Mouse (Mus musculus) midbrain, embryonic 12.5 days (tissue): ENCODE results near the gene Iffo1. TPM values are rescaled to one million over a fixed set of nuclear protein-coding genes. Genes with fewer than 3 reads are reported as not detected.
A peak's percentile ranks its signal among the peaks of the same experiment; 100 is the strongest.

Experiments
- ATAC-seq: fragments of 200-750 bp; cut with Nextera tagmentation; 2 replicates; pipeline ENCODE4 v1.8.0; 2017; ENCODE audit warnings: low read depth, moderate TSS enrichment, moderate library complexity; ENCODE audit not compliant: low FRiP score
- H3K27ac ChIP-seq: fragments of 300-500 bp; sonication (generic); replicated peaks from 2 replicates; pipeline ENCODE4 v1.5.1; 2016; ENCODE audit warnings: mild to moderate bottlenecking
- H3K27me3 ChIP-seq: fragments of 300-500 bp; sonication (generic); 2 replicates; pipeline ENCODE4 v1.6.1; 2016; ENCODE audit warnings: mild to moderate bottlenecking
- H3K36me3 ChIP-seq: fragments of 300-500 bp; sonication (generic); 2 replicates; pipeline ENCODE4 v1.6.1; 2016
- H3K4me1 ChIP-seq: fragments of 300-500 bp; sonication (generic); 2 replicates; pipeline ENCODE4 v1.6.1; 2016
- H3K4me2 ChIP-seq: fragments of 300-500 bp; sonication (generic); replicated peaks from 2 replicates; pipeline ENCODE4 v1.6.1; 2016; ENCODE audit warnings: mild to moderate bottlenecking, moderate library complexity
- H3K4me3 ChIP-seq: fragments of 300-500 bp; sonication (generic); 2 replicates; pipeline ENCODE4 v1.5.1; 2016; ENCODE audit warnings: mild to moderate bottlenecking
- H3K9ac ChIP-seq: fragments of 300-500 bp; sonication (generic); replicated peaks from 2 replicates; pipeline ENCODE4 v1.6.1; 2016; ENCODE audit warnings: mild to moderate bottlenecking, moderate library complexity
- H3K9me3 ChIP-seq: fragments of 300-500 bp; sonication (generic); 2 replicates; pipeline ENCODE4 v1.6.1; 2016; ENCODE audit warnings: mild to moderate bottlenecking
- WGBS: fragments of 180-500 bp; shearing (Covaris S2); methylation state at CpG from one replicate; pipeline ENCODE4 v1.1.7; 2016; 5-methylcytosine and 5-hydroxymethylcytosine counted together
- polyA plus RNA-seq: library from polyadenylated mRNA; unstranded; fragments of >200 nt; fragmentation: Nextera tagmentation; extraction: Ambion mirVana; gene quantifications from 2 replicates; pipeline ENCODE4 v1.2.1, GENCODE M21; 2016

Iffo1 gene
- polyA plus RNA-seq, 1 experiment from 2014 or later = 18.7 TPM

DNA sequence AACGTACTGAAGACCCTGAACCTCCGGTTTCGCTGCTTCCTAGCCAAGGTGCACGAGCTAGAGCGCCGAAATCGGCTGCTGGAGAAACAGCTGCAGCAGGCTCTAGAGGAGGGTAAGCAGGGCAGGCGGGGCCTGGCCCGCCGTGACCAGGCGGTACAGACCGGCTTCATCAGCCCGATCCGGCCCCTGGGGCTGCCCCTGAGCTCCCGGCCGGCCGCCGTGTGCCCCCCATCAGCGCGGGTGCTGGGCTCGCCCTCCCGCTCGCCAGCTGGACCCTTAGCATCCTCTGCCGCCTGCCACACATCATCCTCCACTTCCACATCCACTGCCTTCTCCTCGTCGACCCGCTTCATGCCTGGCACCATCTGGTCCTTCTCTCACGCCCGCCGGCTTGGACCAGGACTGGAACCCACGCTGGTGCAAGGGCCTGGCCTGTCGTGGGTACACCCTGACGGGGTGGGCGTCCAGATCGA is 474 bp downstream of the Iffo1 start:
- H3K27me3 ChIP-seq = no peaks in the 10 kb centered on the region
- peak overlapping the region; percentile 89 for H3K4me2 ChIP-seq
- peak overlapping the region; percentile 82 for H3K4me3 ChIP-seq
- peaks cover 35% of the 10 kb centered on the region for H3K36me3 ChIP-seq
- peak overlapping the region; percentile 95 for H3K27ac ChIP-seq
- peaks cover 40% of the 10 kb centered on the region for H3K4me1 ChIP-seq
- no peaks in the 10 kb centered on the region for H3K9me3 ChIP-seq
- WGBS = 1% methylated on average over 29 of the region's 35 CpGs
- peak overlapping the region; percentile 91 for H3K9ac ChIP-seq
- peak; percentile 77 for ATAC-seq

DNA sequence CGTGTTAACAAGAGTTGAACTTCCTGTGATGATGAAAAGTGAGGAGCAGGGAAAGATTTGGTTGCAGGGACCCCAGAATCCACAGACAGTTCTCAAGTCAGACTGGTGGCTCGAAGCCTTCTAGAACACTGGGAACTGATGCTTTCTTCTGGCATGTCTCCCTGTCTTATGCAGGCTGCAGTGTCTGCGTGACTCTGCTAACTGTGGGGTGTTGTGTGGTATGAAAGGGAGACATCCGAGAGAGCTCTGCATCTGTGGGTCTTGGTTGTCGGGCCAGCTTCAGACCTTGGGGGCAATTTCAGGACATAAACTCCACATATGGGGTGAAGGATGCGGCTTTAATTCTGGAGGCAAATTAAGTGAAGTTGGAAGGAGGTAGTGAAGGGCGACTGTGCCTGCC is 1.1 kb downstream of the Iffo1 start:
- Histone ChIP-seq H3K4me2 (peak overlapping the region; percentile 89), H3K9me3 (no peaks in the 10 kb centered on the region), H3K4me3 (peak overlapping the region; percentile 82), H3K9ac (peak overlapping the region; percentile 91), H3K36me3 (peaks cover 30% of the 10 kb centered on the region), H3K27me3 (no peaks in the 10 kb centered on the region), H3K27ac (no peak overlapping the region; the same call in 1 of the 2 replicates), H3K4me1 (peaks cover 40% of the 10 kb centered on the region)
- ATAC-seq = no peak
- 53% methylated on average over 7 of the region's 7 CpGs for WGBS

DNA sequence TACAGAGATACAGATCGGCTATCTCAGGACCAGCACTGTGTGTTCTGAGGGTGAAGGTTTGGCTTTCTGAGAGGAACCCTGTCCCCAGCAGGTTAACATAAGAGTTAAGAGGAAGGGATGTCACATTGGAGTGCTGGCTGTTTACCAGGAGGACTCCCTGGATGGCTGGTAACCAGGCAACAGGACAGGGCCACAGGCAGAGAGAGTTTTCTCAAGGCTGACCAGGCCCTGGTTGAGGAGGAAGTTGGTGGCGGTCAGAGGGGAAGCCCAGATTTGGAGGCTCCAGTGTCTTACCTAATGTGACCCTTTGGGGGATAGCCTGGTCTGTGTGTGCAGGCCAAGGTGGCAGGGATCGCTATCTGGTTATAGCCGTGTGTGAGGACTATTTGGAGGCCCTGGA is 1.8 kb downstream of the Iffo1 start:
- H3K36me3 ChIP-seq = peaks cover 30% of the 10 kb centered on the region

DNA sequence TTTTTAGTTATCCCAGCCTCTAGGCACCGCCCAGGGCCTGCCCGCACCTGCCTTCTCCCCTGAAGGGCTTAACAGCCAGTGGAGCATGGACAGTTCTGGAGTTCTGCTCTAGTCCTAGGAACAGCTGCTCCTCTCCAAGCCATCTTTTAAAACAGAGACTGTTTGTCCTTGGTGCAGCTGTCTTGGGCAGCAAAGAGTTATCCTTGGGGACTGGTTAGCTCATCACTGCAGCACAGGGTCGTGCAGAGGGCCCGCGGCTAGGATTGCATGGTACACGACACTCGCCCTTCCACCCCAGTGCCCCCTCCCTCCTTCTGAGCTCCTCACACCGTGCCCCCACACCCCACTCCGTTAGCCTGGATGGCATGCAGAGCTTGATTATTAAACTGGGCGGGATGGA is 2.3 kb downstream of the Iffo1 start:
- Histone ChIP-seq H3K4me1 (peaks cover 40% of the 10 kb centered on the region), H3K27ac (peak overlapping the region; percentile 39; the same call in 1 of the 2 replicates), H3K4me3 (peak overlapping the region; percentile 82), H3K27me3 (no peaks in the 10 kb centered on the region), H3K9me3 (no peaks in the 10 kb centered on the region), H3K4me2 (peak overlapping the region; percentile 89), H3K36me3 (peaks cover 30% of the 10 kb centered on the region), H3K9ac (peak overlapping the region; percentile 91)
- 55% methylated on average over 10 of the region's 10 CpGs for WGBS
- ATAC-seq = no peak

More for the DNA sequence above, 1.8 kb downstream of the Iffo1 start:
- Histone ChIP-seq H3K4me3 (peak overlapping the region; percentile 82; the same call in 1 of the 2 replicates), H3K9me3 (no peaks in the 10 kb centered on the region), H3K27me3 (no peaks in the 10 kb centered on the region), H3K27ac (peak overlapping the region; percentile 39; the same call in 1 of the 2 replicates), H3K4me2 (peak overlapping the region; percentile 89), H3K9ac (peak overlapping the region; percentile 91), H3K4me1 (peaks cover 40% of the 10 kb centered on the region)
- 84% methylated on average over 4 of the region's 4 CpGs for WGBS
- ATAC-seq = no peak

DNA sequence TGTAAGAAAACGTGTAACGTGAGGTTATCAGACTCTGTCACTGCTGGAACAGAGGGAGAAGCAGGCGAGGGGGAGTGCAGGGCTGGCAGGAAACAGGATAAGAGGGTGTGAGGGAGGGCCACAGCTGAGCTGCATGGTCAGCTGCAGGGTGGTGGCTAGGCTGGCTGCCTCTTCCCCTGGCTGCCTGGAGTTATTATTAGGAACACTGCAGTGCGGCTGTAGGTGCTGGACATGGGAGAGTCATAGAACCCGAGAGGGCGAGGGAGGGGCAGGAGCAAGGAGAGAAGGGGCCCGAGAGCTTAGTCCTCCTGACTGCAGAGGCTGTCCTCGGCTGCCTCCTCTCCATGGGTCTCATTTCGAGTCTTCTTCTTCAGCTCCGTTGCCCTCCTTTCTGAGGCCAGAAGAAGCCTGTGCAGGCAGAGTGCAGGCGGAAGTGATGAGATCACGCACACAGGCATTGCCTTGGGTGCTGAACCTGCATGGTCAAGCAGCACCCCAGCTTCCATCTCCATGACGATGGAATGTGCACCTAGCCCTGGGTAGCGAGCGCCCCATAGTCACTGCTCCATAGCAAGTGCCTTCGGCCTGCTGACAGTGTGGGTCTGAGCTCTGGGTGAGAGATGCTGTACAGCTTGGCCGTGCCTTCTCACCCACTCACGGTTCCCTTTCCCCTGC is 3.3 kb downstream of the Iffo1 start:
- Histone ChIP-seq H3K9me3 (no peaks in the 10 kb centered on the region), H3K4me3 (no peak overlapping the region), H3K9ac (peak overlapping the region; percentile 44), H3K36me3 (peaks cover 33% of the 10 kb centered on the region), H3K4me1 (peaks cover 40% of the 10 kb centered on the region), H3K4me2 (0 out of 2 replicates have a peak overlapping the region, but pooled peaks have one; percentile 4), H3K27me3 (no peaks in the 10 kb centered on the region), H3K27ac (0 out of 2 replicates have a peak overlapping the region, but pooled peaks have one; percentile 35)
- no peak for ATAC-seq
- WGBS = 72% methylated on average over 18 of the region's 18 CpGs

DNA sequence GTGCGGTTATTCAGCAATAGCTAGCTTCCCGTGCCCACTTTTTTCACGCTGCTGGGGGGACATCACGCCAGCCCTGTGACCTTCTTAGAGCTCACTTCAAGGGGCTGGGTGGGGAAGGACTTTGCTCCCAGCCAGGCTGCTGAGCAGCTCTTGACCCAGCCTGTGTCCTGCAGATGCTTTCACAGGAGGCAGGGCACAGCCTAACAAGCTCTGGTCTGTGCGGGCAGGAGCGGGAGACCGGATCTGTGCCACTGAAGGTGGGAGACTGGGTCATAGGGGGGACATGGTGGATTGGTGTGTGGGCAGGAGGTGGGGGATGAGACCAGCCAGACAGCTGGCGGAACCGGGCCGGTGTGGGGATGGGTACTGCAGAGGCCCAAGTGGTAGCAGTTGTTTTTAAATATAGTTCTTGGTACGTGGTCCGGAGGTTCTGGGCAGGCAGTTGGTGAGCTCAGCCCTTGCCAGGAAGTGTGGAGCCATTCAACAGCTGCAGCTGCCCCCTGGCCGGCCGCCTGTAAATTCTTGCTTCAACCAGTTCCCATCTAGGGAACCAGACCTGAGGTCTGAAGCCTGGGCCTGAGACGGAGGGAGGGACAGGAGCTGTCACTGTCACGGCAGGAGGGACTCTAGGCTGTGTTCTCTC is 4.0 kb downstream of the Iffo1 start:
- Histone ChIP-seq H3K4me1 (peaks cover 40% of the 10 kb centered on the region), H3K4me3 (no peak overlapping the region), H3K9ac (peak overlapping the region; percentile 44; the same call in 1 of the 2 replicates), H3K27me3 (no peaks in the 10 kb centered on the region), H3K9me3 (no peaks in the 10 kb centered on the region), H3K36me3 (peaks cover 33% of the 10 kb centered on the region), H3K4me2 (no peak overlapping the region), H3K27ac (0 out of 2 replicates have a peak overlapping the region, but pooled peaks have one; percentile 35)
- WGBS = 84% methylated on average over 16 of the region's 16 CpGs
- ATAC-seq = no peak

DNA sequence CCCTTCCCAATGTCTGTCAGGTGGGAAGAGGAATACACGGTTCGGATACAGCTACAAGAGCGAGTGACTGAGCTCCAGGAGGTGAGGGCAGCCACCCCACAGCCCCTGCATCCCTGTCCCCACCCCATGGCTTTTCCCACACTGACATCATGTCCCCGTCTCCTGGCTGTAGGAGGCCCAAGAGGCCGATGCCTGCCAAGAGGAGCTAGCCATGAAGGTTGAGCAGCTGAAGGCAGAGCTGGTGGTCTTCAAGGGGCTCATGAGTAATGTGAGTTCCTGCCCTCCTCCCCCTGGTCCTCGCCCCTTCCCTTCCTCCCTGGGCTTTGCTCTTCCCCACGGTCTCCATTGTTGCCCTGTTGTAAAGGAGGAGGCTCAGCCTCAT is 4.5 kb downstream of the Iffo1 start:
- no peaks in the 10 kb centered on the region for H3K27me3 ChIP-seq
- peaks cover 37% of the 10 kb centered on the region for H3K4me1 ChIP-seq
- no peak overlapping the region for H3K9ac ChIP-seq
- peaks cover 32% of the 10 kb centered on the region for H3K36me3 ChIP-seq
- H3K9me3 ChIP-seq = no peaks in the 10 kb centered on the region
- no peak overlapping the region for H3K4me3 ChIP-seq
- H3K27ac ChIP-seq = no peak overlapping the region
- H3K4me2 ChIP-seq = no peak overlapping the region
- 77% methylated on average over 7 of the region's 7 CpGs for WGBS
- no peak for ATAC-seq

DNA sequence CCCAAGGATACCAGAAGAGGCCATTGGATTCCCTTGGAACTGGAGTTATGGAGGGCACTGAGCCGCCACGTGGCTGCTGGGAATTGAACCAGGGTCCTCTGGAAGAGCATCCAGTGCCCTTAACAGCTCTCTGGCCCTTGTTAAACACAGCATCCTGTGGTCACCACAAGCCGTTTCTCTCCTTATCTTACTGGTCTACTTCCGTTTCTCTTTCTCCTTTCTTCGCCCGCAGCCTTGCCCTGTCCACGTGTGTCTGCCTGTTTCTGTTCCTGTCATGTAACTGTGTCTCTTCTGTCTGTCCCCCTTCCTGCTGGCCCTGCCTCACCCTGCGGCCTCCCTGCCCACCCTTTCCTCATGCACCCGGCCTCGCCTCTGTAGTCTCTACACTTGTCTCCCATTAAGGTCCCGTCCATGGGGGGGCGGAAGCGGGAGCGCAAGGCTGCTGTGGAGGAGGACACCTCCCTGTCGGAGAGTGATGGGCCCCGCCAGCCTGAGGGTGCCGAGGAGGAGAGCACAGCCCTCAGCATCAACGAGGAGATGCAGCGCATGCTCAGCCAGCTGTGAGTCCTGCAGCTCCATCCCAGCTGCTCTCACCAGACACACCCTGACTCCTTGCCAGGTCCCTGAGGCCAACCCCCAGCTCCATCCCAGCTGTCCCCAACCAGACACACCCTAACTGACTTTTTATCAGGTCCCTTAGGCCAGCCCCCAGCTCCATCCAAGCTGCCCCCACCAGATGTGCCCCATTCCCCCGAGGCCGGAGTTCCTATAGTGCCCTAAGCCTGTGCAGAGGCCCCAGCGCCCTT is 7.4 kb downstream of the Iffo1 start:
- no peak overlapping the region for H3K4me2 ChIP-seq
- H3K4me1 ChIP-seq = peaks cover 23% of the 10 kb centered on the region
- peaks cover 39% of the 10 kb centered on the region for H3K36me3 ChIP-seq
- H3K27ac ChIP-seq = no peak overlapping the region
- H3K4me3 ChIP-seq = no peak overlapping the region
- H3K9me3 ChIP-seq = no peaks in the 10 kb centered on the region
- H3K27me3 ChIP-seq = no peaks in the 10 kb centered on the region
- WGBS = 87% methylated on average over 22 of the region's 22 CpGs
- H3K9ac ChIP-seq = no peak overlapping the region
- ATAC-seq = no peak

DNA sequence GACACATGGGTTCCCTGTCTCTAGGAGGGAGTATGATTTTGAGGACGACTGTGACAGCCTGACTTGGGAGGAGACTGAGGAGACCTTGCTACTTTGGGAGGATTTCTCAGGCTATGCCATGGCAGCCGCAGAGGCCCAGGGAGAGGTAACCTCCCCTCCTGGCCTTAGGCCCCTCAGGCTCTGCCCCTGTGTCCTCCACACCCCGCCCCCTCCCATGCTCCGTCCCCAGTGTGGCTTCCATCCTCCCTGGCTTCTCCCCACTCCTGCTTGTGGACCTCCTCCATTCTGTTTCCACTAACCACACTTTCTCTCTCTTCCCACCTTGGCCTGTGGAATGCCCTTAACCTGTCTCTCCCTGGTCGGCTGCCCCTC is 8.0 kb downstream of the Iffo1 start:
- Histone ChIP-seq H3K4me1 (peaks cover 26% of the 10 kb centered on the region), H3K27me3 (no peaks in the 10 kb centered on the region), H3K9me3 (no peaks in the 10 kb centered on the region), H3K4me3 (no peak overlapping the region), H3K27ac (no peak overlapping the region), H3K36me3 (peaks cover 39% of the 10 kb centered on the region), H3K9ac (no peak overlapping the region), H3K4me2 (no peak overlapping the region)
- ATAC-seq = no peak
- 87% methylated on average over 5 of the region's 5 CpGs for WGBS

DNA sequence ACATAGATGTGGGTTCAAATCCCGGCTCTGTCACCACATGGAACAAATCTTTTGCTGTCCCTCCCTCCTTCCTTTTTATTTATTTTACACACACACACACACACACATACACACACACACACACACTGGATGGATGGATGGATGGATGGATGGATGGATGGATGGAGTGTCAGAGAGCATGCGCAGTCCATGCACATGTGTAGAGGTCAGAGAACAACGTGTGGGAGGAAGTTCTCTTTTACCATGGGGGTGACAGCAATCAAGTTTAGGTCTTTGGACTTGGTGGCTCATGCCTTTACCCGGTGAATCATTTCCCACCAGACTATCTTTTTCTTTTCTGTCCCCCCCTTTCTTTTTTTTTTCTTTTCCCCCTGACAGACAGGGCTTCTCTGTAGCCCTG is 8.6 kb downstream of the Iffo1 start:
- no peak overlapping the region; the same call in 1 of the 2 replicates for H3K9ac ChIP-seq
- H3K9me3 ChIP-seq = no peaks in the 10 kb centered on the region
- no peak overlapping the region for H3K4me2 ChIP-seq
- no peaks in the 10 kb centered on the region for H3K27me3 ChIP-seq
- whole genome bisulfite sequencing = 91% methylated on average over 4 of the region's 4 CpGs
- no peak overlapping the region for H3K27ac ChIP-seq
- peaks cover 41% of the 10 kb centered on the region for H3K36me3 ChIP-seq
- ATAC-seq = no peak
- H3K4me3 ChIP-seq = no peak overlapping the region
- peaks cover 20% of the 10 kb centered on the region for H3K4me1 ChIP-seq

DNA sequence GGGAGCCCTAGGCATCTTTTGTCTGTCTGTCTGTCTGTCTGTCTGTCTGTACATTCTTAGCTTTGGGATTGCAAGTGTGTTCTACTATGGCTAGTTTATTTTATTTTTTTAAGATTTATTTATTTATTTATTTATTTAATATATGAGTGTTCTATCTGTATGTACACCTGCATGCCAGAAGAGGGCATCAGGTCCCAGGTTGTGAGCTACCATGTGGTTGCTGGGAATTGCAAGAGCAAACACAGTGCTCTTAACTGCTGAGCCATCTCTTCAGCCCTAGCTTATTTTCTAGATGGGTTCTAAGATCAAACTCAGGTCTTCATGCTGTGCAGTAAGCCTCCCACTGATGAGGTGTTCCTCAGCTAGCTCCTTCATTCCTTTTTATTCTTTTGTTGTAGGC is 9.5 kb downstream of the Iffo1 start:
- Histone ChIP-seq H3K27ac (no peak overlapping the region), H3K36me3 (peaks cover 50% of the 10 kb centered on the region)
- no peak for ATAC-seq

DNA sequence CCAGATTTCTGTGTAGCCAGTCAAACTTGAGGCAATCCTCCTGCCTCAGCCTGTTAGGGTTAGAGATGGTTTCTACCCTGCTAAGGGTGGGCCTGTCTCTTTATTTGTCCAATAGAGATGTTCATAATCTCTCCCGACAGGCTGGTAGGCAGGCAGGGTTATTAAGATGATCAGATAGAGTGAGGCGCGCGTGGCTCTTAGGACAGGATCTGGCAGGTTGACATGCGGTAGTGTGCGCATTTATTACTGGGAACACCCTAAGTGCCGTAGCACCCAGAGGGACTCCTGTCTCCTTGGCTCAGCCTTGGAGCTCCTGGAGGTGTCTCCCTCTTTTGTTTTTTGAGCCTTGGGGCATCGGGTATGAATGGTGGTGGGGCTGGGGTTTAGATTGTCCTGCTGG is 10.2 kb downstream of the Iffo1 start:
- no peak overlapping the region for H3K4me2 ChIP-seq
- no peaks in the 10 kb centered on the region for H3K9me3 ChIP-seq
- H3K4me3 ChIP-seq = no peak overlapping the region
- no peaks in the 10 kb centered on the region for H3K27me3 ChIP-seq
- 82% methylated on average over 8 of the region's 8 CpGs for WGBS
- H3K9ac ChIP-seq = no peak overlapping the region
- peaks cover 21% of the 10 kb centered on the region for H3K4me1 ChIP-seq
- peaks cover 57% of the 10 kb centered on the region for H3K36me3 ChIP-seq
- no peak overlapping the region for H3K27ac ChIP-seq
- ATAC-seq = no peak

More for the DNA sequence above, 9.5 kb downstream of the Iffo1 start:
- Histone ChIP-seq H3K9me3 (no peaks in the 10 kb centered on the region), H3K27me3 (no peaks in the 10 kb centered on the region), H3K4me2 (no peak overlapping the region), H3K9ac (no peak overlapping the region), H3K4me3 (no peak overlapping the region), H3K4me1 (peaks cover 17% of the 10 kb centered on the region)
